Mouse (Mus musculus) limb, embryonic 12.5 days (tissue): ENCODE measurements around the gene Erbb2. TPM values are rescaled to one million over a fixed set of nuclear protein-coding genes. Genes with fewer than 3 reads are reported as not detected.

Experiments
- ATAC-seq: fragments of 200-750 bp; cut with Nextera tagmentation; 2 replicates; pipeline ENCODE4 v1.8.0; 2017; ENCODE audit warnings: low read depth, moderate TSS enrichment; ENCODE audit not compliant: insufficient number of reproducible peaks, insufficient read depth, low FRiP score, low TSS enrichment
- H3K27ac ChIP-seq: fragments of 300-500 bp; sonication (generic); 2 replicates; pipeline ENCODE4 v1.5.1; 2016; ENCODE audit warnings: mild to moderate bottlenecking, moderate library complexity
- H3K27me3 ChIP-seq: fragments of 300-500 bp; sonication (generic); 2 replicates; pipeline ENCODE4 v1.6.1; 2016; ENCODE audit warnings: mild to moderate bottlenecking, moderate library complexity
- H3K36me3 ChIP-seq: fragments of 300-500 bp; sonication (generic); 2 replicates; pipeline ENCODE4 v1.6.1; 2016; ENCODE audit warnings: mild to moderate bottlenecking, moderate library complexity
- H3K4me1 ChIP-seq: fragments of 300-500 bp; sonication (generic); replicated peaks from 2 replicates; pipeline ENCODE4 v1.6.1; 2016
- H3K4me2 ChIP-seq: fragments of 300-500 bp; sonication (generic); 2 replicates; pipeline ENCODE4 v1.6.1; 2016; ENCODE audit warnings: mild to moderate bottlenecking, moderate library complexity
- H3K4me3 ChIP-seq: fragments of 300-500 bp; sonication (generic); replicated peaks from 2 replicates; pipeline ENCODE4 v1.5.1; 2016; ENCODE audit warnings: mild to moderate bottlenecking
- H3K9ac ChIP-seq: fragments of 300-500 bp; sonication (generic); replicated peaks from 2 replicates; pipeline ENCODE4 v1.6.1; 2016; ENCODE audit warnings: mild to moderate bottlenecking, moderate library complexity
- H3K9me3 ChIP-seq: fragments of 300-500 bp; sonication (generic); 2 replicates; pipeline ENCODE4 v1.6.1; 2016; ENCODE audit warnings: mild to moderate bottlenecking, moderate library complexity
- WGBS: fragments of 180-500 bp; shearing (Covaris S2); methylation state at CpG from one replicate; pipeline ENCODE4 v1.1.7; 2016; 5-methylcytosine and 5-hydroxymethylcytosine counted together
- polyA plus RNA-seq: library from polyadenylated mRNA; unstranded; fragments of >200 nt; fragmentation: Nextera tagmentation; extraction: Ambion mirVana; gene quantifications from 2 replicates; pipeline ENCODE4 v1.2.1, GENCODE M21; 2016

Gene Erbb2
- polyA plus RNA-seq, 1 experiment from 2014 or later = 40.8 TPM

DNA sequence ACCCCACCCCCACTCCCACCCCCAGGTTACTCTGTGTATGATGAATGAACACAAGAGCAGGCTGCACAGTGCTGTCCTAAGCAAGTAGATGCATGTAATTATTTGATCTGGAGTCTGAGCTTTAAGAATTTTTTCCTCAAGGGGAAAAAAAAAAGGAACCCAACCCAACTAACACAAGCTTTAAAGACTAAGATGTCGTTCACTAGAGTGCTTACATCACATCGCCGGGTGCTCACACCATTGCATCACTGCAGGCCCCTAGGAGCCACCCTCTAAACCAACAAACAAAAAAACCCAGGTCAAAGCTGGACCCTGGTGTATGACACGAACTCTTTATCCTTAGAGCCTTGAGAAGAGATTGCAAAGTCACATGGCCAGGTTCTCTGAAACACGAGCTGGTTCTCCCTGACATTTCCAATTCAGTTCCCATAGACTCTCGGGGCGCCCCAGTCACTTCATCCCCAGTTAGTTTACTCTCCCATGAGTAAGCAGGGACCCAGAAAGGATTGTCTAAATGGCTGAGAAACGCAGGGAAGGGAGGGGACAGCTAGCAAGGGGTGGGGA is 61.7 kb downstream of the Erbb2 start:
- H3K9me3 ChIP-seq = no peaks in the 10 kb centered on the region
- no peak overlapping the region for H3K4me3 ChIP-seq
- no peaks in the 10 kb centered on the region for H3K4me1 ChIP-seq
- no peak overlapping the region for H3K27ac ChIP-seq
- H3K9ac ChIP-seq = no peak overlapping the region
- H3K27me3 ChIP-seq = peaks cover 8% of the 10 kb centered on the region
- no peak overlapping the region for H3K4me2 ChIP-seq
- 62% methylated on average over 8 of the region's 8 CpGs for WGBS
- no peak for ATAC-seq
- H3K36me3 ChIP-seq = no peaks in the 10 kb centered on the region

- no peak for ATAC-seq
- Histone ChIP-seq H3K4me3 (no peak overlapping the region), H3K9ac (no peak overlapping the region), H3K4me2 (no peak overlapping the region), H3K4me1 (peaks cover 5% of the 10 kb centered on the region; the same call in 1 of the 2 replicates), H3K27me3 (peaks cover 8% of the 10 kb centered on the region), H3K9me3 (no peaks in the 10 kb centered on the region), H3K36me3 (no peaks in the 10 kb centered on the region), H3K27ac (no peak overlapping the region)
- WGBS = 87% methylated on average over 11 of the region's 11 CpGs
Observed at GRCm38 (mm10) chr11:98474967-98475366, 62.7 kb downstream of the Erbb2 start.

DNA sequence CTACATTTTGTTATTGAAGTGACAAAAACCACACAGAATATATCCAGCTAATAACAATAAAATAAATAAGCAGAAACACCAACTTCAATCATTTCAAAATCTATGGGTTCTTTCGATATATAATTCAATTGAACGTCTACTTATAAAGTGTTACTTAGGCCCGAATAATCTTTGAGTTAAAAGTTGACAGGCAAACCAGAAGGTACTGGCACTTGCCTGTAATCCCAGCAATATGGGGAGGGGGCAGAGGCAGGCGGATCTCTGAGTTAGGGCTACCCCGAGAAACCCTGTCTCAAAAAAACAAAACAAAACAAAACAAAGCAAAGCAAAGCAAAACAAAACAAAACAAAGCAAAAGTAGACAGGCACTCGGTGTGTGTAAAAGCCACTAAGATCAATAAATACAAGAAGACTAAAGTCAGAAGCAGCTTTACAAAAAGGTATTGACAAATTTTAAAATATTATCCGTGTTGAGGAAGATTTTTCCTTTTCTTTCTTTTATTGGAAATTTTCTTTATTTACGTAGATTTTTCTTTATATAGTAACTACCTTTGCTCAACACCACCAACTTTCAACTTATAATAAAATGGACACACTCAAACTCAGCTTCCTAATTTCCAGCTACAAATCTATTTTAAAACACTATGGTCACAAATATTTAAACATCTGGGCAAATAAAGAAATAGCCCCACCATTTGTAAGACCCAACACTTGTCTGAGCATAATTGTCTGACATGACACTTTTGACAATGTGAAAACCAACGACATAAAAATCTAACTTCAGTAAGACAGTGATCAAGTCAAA is 63.6 kb downstream of the Erbb2 start:
- Histone ChIP-seq H3K36me3 (no peaks in the 10 kb centered on the region), H3K4me2 (no peak overlapping the region), H3K9me3 (no peaks in the 10 kb centered on the region), H3K4me3 (no peak overlapping the region), H3K9ac (no peak overlapping the region), H3K27me3 (peaks cover 4% of the 10 kb centered on the region; the same call in 1 of the 2 replicates), H3K27ac (no peak overlapping the region), H3K4me1 (peaks cover 5% of the 10 kb centered on the region; the same call in 1 of the 2 replicates)
- no peak for ATAC-seq
- 89% methylated on average over 9 of the region's 9 CpGs for WGBS

GRCm38 (mm10) chr11:98476434-98476807 is 64.2 kb downstream of the Erbb2 start:
- H3K4me2 ChIP-seq = no peak overlapping the region
- 74% methylated on average over 4 of the region's 4 CpGs for WGBS

GRCm38 (mm10) chr11:98477011-98477701 is 64.9 kb downstream of the Erbb2 start:
- Histone ChIP-seq H3K9me3 (no peaks in the 10 kb centered on the region), H3K27me3 (no peaks in the 10 kb centered on the region), H3K4me3 (no peak overlapping the region), H3K4me1 (peaks cover 5% of the 10 kb centered on the region; the same call in 1 of the 2 replicates), H3K4me2 (no peak overlapping the region), H3K36me3 (no peaks in the 10 kb centered on the region), H3K9ac (no peak overlapping the region), H3K27ac (no peak overlapping the region)
- no peak for ATAC-seq
- WGBS = 70% methylated on average over 14 of the region's 14 CpGs

More at GRCm38 (mm10) chr11:98476434-98476807, 64.2 kb downstream of the Erbb2 start:
- H3K27me3 ChIP-seq = no peaks in the 10 kb centered on the region
- no peak overlapping the region for H3K27ac ChIP-seq
- no peak overlapping the region for H3K9ac ChIP-seq
- no peak overlapping the region for H3K4me3 ChIP-seq
- peaks cover 5% of the 10 kb centered on the region; the same call in 1 of the 2 replicates for H3K4me1 ChIP-seq
- H3K36me3 ChIP-seq = no peaks in the 10 kb centered on the region
- no peaks in the 10 kb centered on the region for H3K9me3 ChIP-seq
- ATAC-seq = no peak

DNA sequence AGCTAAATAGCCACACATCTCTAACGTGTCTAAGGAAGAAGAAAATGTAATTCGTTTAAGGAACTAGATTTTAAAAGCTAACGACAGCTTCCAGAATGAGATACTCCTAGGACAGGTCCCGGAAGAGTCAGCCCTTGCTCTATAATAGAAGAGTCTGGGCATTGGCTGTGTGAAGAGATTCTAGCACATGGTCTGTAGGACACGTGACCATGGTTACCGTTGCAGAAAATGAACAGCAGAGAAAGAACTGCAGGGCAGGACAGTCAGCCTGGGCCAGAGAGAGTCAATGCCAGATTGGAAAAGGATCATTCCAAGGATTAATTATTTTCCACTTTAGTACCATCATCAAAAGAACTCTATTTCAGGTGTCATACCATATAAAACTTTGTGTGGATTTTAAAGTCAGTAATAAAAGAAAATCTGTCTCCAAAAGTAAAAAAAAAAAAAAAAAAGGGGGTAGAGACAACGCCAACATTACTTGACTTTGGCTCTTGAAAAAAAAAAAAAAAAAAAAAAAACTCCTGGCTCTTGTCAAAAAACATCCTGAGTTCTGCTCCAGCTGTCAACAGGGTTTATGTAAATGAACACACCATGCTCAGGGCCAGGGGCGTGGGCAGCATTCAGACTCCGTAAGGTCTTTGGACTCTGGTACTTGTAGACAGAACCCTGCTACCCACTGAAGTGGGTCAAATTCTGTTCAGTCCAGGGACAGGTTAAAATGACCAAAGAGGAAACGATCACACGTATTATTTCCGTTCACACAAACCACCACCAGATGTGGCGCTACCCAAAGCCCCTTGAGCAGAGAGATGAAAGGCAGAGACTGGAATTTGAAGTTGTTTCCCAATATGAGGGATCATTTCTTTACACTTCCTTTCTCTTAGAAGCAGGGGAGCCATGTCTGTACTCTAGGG is 67.0 kb downstream of the Erbb2 start:
- Histone ChIP-seq H3K27ac (no peak overlapping the region), H3K27me3 (no peaks in the 10 kb centered on the region), H3K9ac (no peak overlapping the region), H3K36me3 (no peaks in the 10 kb centered on the region), H3K4me3 (no peak overlapping the region), H3K9me3 (no peaks in the 10 kb centered on the region), H3K4me2 (no peak overlapping the region), H3K4me1 (peaks cover 5% of the 10 kb centered on the region; the same call in 1 of the 2 replicates)
- 56% methylated on average over 13 of the region's 13 CpGs for WGBS
- no peak for ATAC-seq

GRCm38 (mm10) chr11:98479940-98480497 is 67.7 kb downstream of the Erbb2 start:
- Histone ChIP-seq H3K4me3 (no peak overlapping the region), H3K27ac (no peak overlapping the region), H3K27me3 (0 out of 2 replicates have a peak, but pooled peaks cover under 1% of the 10 kb centered on the region), H3K9me3 (no peaks in the 10 kb centered on the region), H3K4me1 (peaks cover 5% of the 10 kb centered on the region; the same call in 1 of the 2 replicates), H3K36me3 (no peaks in the 10 kb centered on the region), H3K9ac (no peak overlapping the region), H3K4me2 (no peak overlapping the region)
- 84% methylated on average over 12 of the region's 12 CpGs for WGBS
- ATAC-seq = no peak

DNA sequence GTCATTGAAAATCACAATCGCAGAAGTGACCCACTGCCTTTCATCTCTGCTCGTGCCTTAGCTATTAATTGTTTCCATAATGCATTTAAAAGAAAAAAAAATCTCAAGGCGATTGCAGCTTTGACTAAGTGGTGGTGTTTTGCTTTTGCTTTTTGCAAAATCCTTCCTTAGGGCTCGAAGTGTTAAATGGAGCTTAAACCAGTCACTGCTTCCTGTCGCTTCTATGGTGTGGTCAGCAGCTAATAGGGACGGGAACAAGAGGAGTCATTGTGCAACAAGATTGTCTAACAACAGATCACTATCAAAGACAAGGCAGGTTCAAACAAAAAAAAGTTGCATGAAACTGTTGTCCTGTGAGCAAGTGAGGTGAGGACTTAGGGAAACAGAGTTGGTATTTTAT is 69.0 kb downstream of the Erbb2 start:
- H3K4me1 ChIP-seq = peaks cover 5% of the 10 kb centered on the region; the same call in 1 of the 2 replicates
- 0 out of 2 replicates have a peak, but pooled peaks cover 5% of the 10 kb centered on the region for H3K27me3 ChIP-seq
- no peak for ATAC-seq
- 67% methylated on average over 6 of the region's 6 CpGs for WGBS
- H3K9me3 ChIP-seq = no peaks in the 10 kb centered on the region
- no peak overlapping the region for H3K4me3 ChIP-seq
- no peak overlapping the region for H3K9ac ChIP-seq
- H3K36me3 ChIP-seq = no peaks in the 10 kb centered on the region
- H3K4me2 ChIP-seq = no peak overlapping the region
- no peak overlapping the region for H3K27ac ChIP-seq

DNA sequence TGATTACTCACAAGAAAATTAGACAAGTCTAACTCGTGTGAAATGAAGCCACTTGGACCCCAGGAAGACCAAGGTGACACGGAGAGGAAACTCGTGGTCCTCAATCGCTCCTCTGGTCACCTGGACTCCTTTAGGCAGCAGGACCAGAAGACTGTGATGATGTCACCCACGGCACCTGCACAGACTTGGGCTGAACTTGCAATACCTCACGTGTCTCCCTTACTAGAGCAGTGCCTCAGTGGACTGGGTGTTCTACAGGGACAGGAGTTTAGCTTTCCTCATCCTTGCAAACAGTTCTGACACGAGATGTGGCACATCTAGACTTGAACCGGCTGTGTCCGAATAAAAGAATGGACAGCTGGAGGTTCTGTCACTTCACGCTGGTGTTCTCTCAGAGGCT is 69.8 kb downstream of the Erbb2 start:
- WGBS = 83% methylated on average over 10 of the region's 10 CpGs
- no peaks in the 10 kb centered on the region for H3K9me3 ChIP-seq
- no peaks in the 10 kb centered on the region for H3K36me3 ChIP-seq
- H3K9ac ChIP-seq = no peak overlapping the region
- peaks cover 5% of the 10 kb centered on the region; the same call in 1 of the 2 replicates for H3K4me1 ChIP-seq
- no peak overlapping the region for H3K4me3 ChIP-seq
- 0 out of 2 replicates have a peak, but pooled peaks cover 5% of the 10 kb centered on the region for H3K27me3 ChIP-seq
- H3K27ac ChIP-seq = no peak overlapping the region
- no peak overlapping the region for H3K4me2 ChIP-seq
- no peak for ATAC-seq

GRCm38 (mm10) chr11:98485749-98486148 is 73.5 kb downstream of the Erbb2 start:
- Histone ChIP-seq H3K4me1 (no peaks in the 10 kb centered on the region), H3K36me3 (no peaks in the 10 kb centered on the region), H3K4me2 (no peak overlapping the region), H3K9me3 (no peaks in the 10 kb centered on the region), H3K9ac (no peak overlapping the region), H3K27ac (no peak overlapping the region), H3K27me3 (0 out of 2 replicates have a peak, but pooled peaks cover 5% of the 10 kb centered on the region), H3K4me3 (no peak overlapping the region)
- 87% methylated on average over 2 of the region's 2 CpGs for WGBS
- no peak for ATAC-seq
